Mouse (Mus musculus): ENCODE data around the gene Acsm1.

The Acsm1 gene

GRCm38 (mm10) chr7:119673465-119673864, 66.6 kb downstream of the Acsm1 start:
- peak; percentile 41 for DNase-seq

- DNase-seq, result no peak
Measured at GRCm38 (mm10) chr7:119680107-119680506, 73.3 kb downstream of the Acsm1 start.

DNA sequence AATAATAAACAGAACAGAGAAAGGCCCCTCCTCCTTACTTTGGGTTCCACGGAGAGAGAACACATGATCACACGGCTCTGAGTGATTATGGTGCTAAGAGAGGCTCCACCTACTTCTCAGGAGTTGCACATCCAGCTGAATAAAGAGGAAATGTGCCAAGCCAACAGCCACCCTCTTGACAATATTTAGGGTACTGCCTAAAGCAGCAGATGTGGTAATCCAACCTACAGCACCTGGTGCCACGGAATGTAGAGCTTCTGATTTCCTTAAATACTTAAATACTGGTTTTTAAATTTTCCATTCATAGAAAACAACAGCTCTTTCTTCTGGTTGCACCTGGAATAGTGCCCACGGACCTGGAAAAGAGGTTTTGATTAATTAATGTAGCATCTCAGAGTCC, 75.9 kb downstream of the Acsm1 start:
- DNase-seq, result no peak

DNA sequence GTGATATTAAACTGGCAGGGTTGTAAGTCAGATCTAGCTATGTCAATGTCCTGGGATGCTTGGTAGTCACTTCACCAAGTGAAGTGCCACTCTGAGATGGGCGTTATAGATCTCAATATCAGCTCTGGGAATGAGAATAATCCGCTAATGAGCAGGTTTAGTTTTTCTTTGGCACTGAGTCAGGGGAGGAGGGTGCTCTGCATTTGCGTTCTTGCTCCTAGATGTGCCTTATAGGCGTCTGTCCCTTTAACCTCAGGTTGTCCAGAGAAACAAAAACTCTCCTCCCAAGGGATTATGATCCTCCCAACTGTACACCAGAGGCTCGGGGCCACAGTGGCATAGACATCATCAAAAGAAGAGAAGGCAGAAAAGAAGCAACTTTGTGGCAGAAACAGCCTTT, 82.9 kb downstream of the Acsm1 start, which contains the start of gene Acsm4:
Acsm4 (plus strand) TSS at position 301 of the 400 bp plus-strand sequence.
- DNase-seq, result no peak

GRCm38 (mm10) chr7:119692302-119692701, 85.5 kb downstream of the Acsm1 start:
- no peak for DNase-seq

GRCm38 (mm10) chr7:119694926-119695325, 88.1 kb downstream of the Acsm1 start:
- no peak for DNase-seq

Measured in thymus, postnatal 4 days (tissue).